Mouse (Mus musculus): Measurements from ENCODE around the gene Rfc3.
"Not testable (repeated sequence)": the region's sequence is repeated elsewhere in the genome, so short reads cannot be mapped to it uniquely, and the experiment has no call there.

Gene Rfc3

GRCm38 (mm10) chr5:151650700-151651410 is at the start of gene Rfc3:
Rfc3 (minus strand) TSS chr5:151651242.
- peak; percentile 94 to 98 for DNase-seq (ENCODE audit: inconsistent age in 2 of 2, low spot score in 1 of 2)

DNA sequence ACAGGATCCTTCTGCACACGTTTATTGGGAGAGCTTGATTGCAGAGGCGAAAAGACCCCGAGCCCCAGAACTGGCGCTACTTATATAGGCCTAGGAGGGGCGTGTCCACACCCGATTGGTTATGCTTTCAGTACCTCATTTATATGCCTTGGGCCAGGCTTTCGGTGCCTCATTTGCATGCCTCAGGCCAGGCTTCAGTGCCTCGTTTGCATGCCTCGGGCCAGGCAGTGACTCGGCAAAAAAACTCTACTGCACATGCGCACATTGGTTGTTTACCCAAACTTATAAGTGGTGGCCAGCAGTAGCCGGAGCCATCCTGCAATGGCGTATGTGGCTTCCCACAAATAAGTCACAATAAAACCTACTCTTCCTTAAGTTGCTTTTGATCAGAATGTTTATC is 42.6 kb upstream of the Rfc3 start:
- not testable (repeated sequence) for DNase-seq (ENCODE audit: inconsistent age in 2 of 2, low spot score in 1 of 2)

- DNase-seq (ENCODE audit: inconsistent age in 2 of 2, low spot score in 1 of 2), result peak; percentile 77 to 93
Measured at GRCm38 (mm10) chr5:151686606-151687525, 35.8 kb upstream of the Rfc3 start.

- no peak for DNase-seq (ENCODE audit: inconsistent age in 2 of 2, low spot score in 1 of 2)
Measured at GRCm38 (mm10) chr5:151662207-151662606, 11.2 kb upstream of the Rfc3 start.

GRCm38 (mm10) chr5:151651411-151651784 is 356 bp upstream of the Rfc3 start:
- DNase-seq (ENCODE audit: inconsistent age in 2 of 2, low spot score in 1 of 2), result no peak

- DNase-seq (ENCODE audit: inconsistent age in 2 of 2, low spot score in 1 of 2), result peak in 1 of 2 experiments; percentile 41
Measured at GRCm38 (mm10) chr5:151644845-151645244, 6.2 kb downstream of the Rfc3 start.

GRCm38 (mm10) chr5:151642867-151643266 is 8.2 kb downstream of the Rfc3 start:
- DNase-seq (ENCODE audit: inconsistent age in 2 of 2, low spot score in 1 of 2), result no peak

DNA sequence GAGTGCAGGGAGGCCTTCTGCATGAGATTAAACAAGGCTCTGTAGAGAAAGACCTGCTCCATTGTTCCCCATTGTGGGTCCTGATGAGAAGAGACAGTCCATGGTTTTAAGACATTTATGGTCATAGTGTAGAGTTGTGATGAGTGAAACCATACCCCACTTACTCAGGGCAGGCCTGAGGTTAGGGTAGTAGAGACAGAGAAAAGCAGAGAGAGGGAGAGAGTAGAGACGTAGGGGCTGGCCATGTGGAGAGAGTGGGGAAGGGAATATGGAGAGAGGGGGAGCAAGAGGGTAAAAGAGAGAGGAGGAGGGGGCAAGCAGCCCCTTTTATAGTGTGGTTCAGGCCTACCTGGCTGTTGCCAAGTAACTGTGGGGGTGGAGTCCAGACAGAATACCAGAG is 8.9 kb downstream of the Rfc3 start:
- no peak for DNase-seq (ENCODE audit: inconsistent age in 2 of 2, low spot score in 1 of 2)

- DNase-seq (ENCODE audit: inconsistent age in 2 of 2, low spot score in 1 of 2), result no peak
Measured at GRCm38 (mm10) chr5:151605921-151606320, 45.1 kb downstream of the Rfc3 start, which contains the start of gene Vmn2r18. Vmn2r18 (minus strand) TSS chr5:151606021.

- no peak for DNase-seq (ENCODE audit: inconsistent age in 2 of 2, low spot score in 1 of 2)
Measured at GRCm38 (mm10) chr5:151601696-151602095, 49.3 kb downstream of the Rfc3 start.

Data from adrenal gland, adult (tissue).